Mouse (Mus musculus) heart, postnatal 0 days (tissue): ENCODE data around the gene Cilp2.

Experiments used
- CTCF ChIP-seq: IDR thresholded peaks from 2 replicates; pipeline ENCODE4 v1.5.1; 2016; ENCODE audit warnings: antibody characterized with exemption, control low read depth, low read depth
- EP300 ChIP-seq: IDR thresholded peaks from 2 replicates; pipeline ENCODE4 v1.6.1; 2016; ENCODE audit warnings: antibody characterized with exemption, low read depth

DNA sequence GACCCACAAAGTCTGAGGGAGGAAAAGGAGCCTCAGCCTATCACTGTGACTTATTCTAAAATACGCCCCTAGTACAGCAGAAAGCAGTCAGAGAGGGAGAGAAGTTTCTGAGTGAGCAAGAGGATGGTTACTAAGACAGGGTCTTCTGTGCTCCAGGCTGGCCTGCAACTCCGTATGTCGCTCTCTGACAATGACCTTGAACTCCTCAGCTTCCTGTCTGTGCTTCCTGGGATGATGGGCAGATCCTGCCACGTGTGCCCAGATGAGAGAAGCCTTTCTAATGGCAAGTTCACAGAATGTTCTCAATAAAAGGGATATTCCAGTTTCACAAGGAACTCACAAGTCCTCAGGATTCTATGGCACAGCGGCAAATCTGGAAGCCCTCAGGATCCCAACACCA is 47.1 kb upstream of the Cilp2 start:
- no peak for TF ChIP-seq EP300
- no peak for TF ChIP-seq CTCF
